ENCODE assay signal across 8 mouse cellular contexts in the genomic region with DNA sequence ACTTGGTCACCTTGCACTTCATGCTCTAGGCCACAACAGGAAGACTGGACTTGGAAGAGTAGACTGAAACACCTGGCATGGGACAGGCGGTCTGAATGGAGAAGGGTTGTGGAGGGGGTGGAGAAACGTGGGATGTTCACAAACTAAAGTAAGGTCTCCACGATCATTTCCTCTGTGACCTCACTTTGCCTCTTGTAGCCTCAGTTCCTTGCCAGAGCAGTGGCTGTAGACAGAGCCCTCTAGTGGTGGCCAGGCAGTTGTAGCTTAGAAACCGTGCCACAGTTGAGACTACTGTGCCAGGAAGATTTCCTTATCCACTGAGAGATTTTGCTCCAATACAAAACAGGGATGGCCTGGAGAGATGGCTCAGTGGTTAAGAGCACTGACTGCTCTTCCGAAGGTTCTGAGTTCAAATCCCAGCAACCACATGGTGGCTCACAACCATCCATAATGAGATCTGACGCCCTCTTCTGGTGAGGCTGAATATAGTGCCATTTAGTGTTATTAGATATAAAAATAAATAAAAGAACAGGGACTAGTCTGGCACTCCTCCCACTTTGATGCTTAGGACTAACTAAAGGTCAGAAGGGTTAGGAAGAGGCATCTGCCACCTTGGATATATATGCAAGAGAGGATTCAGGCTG. TPM values are rescaled to one million over a fixed set of nuclear protein-coding genes. Genes with fewer than 3 reads are reported as not detected.
A peak's percentile ranks its signal among the peaks of the same experiment; 100 is the strongest.
DNase-seq lines count a peak whose midpoint lies in the region; ATAC-seq and TF ChIP-seq lines count a peak whose summit lies in the region.
"Had no signal": no experiment of that assay in that cellular context is flagged by ENCODE, and none has a peak within 500 bp of the region (broad histone marks: within the 10 kb centered on the region; RNA-seq: fewer than 3 reads in every experiment).

No protein-coding gene starts in this region.

- H3K27me3 ChIP-seq in midbrain, postnatal 0 days (ENCODE audit: insufficient read depth, low read length), result peaks cover 17% of the 10 kb centered on the region
- H3K27me3 ChIP-seq in midbrain, embryonic 16.5 days (ENCODE audit: control insufficient read depth, insufficient read depth, low read depth, low read length), result peaks cover 21% of the 10 kb centered on the region

- H3K36me3 ChIP-seq in midbrain, postnatal 0 days (ENCODE audit: insufficient read depth, low read length), result no peaks in the 10 kb centered on the region
- H3K36me3 ChIP-seq in midbrain, embryonic 16.5 days (ENCODE audit: control insufficient read depth, insufficient read depth, low read length), result no peaks in the 10 kb centered on the region

- no peak overlapping the region for H3K9ac ChIP-seq in midbrain, postnatal 0 days (replicated peaks; ENCODE audit: low read length, poor library complexity, severe bottlenecking)
- no peak overlapping the region for H3K9ac ChIP-seq in midbrain, embryonic 16.5 days (ENCODE audit: low read depth, low read length)

- peaks cover 25% of the 10 kb centered on the region for H3K4me1 ChIP-seq in midbrain, postnatal 0 days (ENCODE audit: insufficient read depth, low read length)
- peaks cover 29% of the 10 kb centered on the region for H3K4me1 ChIP-seq in midbrain, embryonic 16.5 days (ENCODE audit: control insufficient read depth, insufficient read depth, low read length)

- H3K27ac ChIP-seq in midbrain, postnatal 0 days (ENCODE audit: low read depth, low read length), result no peak overlapping the region
- H3K27ac ChIP-seq in midbrain, embryonic 16.5 days (ENCODE audit: low read length), result no peak overlapping the region

- 48% methylated on average over 6 of the region's 6 CpGs for WGBS in midbrain, postnatal 0 days
- WGBS in midbrain, embryonic 16.5 days, result 46% methylated on average over 6 of the region's 6 CpGs

- no peak overlapping the region for H3K4me3 ChIP-seq in midbrain, postnatal 0 days (ENCODE audit: low read depth, low read length)
- H3K4me3 ChIP-seq in midbrain, embryonic 16.5 days (ENCODE audit: low read depth, low read length), result no peak overlapping the region

- no peak for ATAC-seq in midbrain, postnatal 0 days (ENCODE audit: low FRiP score)
- ATAC-seq in midbrain, embryonic 16.5 days, result no peak
- ATAC-seq in neutrophil, adult 5-6 weeks (ENCODE audit: extremely low read depth, insufficient number of reproducible peaks, low FRiP score, poor library complexity, severe bottlenecking), result peak; percentile 70

- peak; percentile 73 for TF ChIP-seq CTCF in midbrain, postnatal 0 days (IDR thresholded peaks at IDR 0.05)

- no peaks in the 10 kb centered on the region for H3K9me3 ChIP-seq in midbrain, postnatal 0 days (ENCODE audit: low read length)
- no peaks in the 10 kb centered on the region for H3K9me3 ChIP-seq in midbrain, embryonic 16.5 days (replicated peaks; ENCODE audit: control insufficient read depth, low read length, poor library complexity, severe bottlenecking)

- DNase-seq in midbrain, postnatal 0 days (ENCODE audit: low spot score), result peak; percentile 53
- DNase-seq in ZHBTc4 (ENCODE audit: low read depth, low spot score), result peak; percentile 85
- peak; percentile 68 for DNase-seq in embryo, embryonic 11 days
- DNase-seq in kidney, postnatal 25 days, result peak; percentile 61 to 66
- no peak for DNase-seq in frontal cortex, postnatal 36 days (ENCODE audit: low spot score in 2 of 2)

- H3K4me2 ChIP-seq in midbrain, postnatal 0 days (ENCODE audit: low read depth, low read length, poor library complexity, severe bottlenecking), result no peak overlapping the region
- H3K4me2 ChIP-seq in midbrain, embryonic 16.5 days (ENCODE audit: low read length), result no peak overlapping the region

RNA-seq across cellular contexts. Expression of a gene that starts 7.6 kb away (rescaled TPM):
- total RNA-seq in midbrain, postnatal 0 days (2014; rRNA removed), result not detected in 2 replicates
- 1.5 and 2.2 TPM in 2 replicates for polyA plus RNA-seq in midbrain, postnatal 0 days (2015; fragmentation: Nextera tagmentation; extraction: Ambion mirVana)
- 2.0 and 2.4 TPM in 2 replicates for polyA plus RNA-seq in midbrain, embryonic 16.5 days (2015; fragmentation: Nextera tagmentation; extraction: Ambion mirVana)
- 18.5 and 22.1 TPM in 2 replicates for total RNA-seq in neutrophil, adult 5-6 weeks (2017)
- total RNA-seq: left cerebral cortex, adult 18-20 months had no signal

RNA-seq across cellular contexts. Expression of a gene that starts 20.0 kb away (rescaled TPM):
- 0.66 and 1.4 TPM in 2 replicates for total RNA-seq in midbrain, postnatal 0 days (2014; rRNA removed)
- polyA plus RNA-seq in midbrain, postnatal 0 days (2015; fragmentation: Nextera tagmentation; extraction: Ambion mirVana), result 0.54 and 0.78 TPM in 2 replicates
- polyA plus RNA-seq in midbrain, embryonic 16.5 days (2015; fragmentation: Nextera tagmentation; extraction: Ambion mirVana), result 0.91 TPM in 1 of 2 replicates, not detected in the other
- total RNA-seq in neutrophil, adult 5-6 weeks (2017), result 2.6 and 7.6 TPM in 2 replicates

RNA-seq across cellular contexts. Expression of a gene that starts 25.6 kb away (rescaled TPM):
- 1.9 TPM in 1 of 2 replicates, not detected in the other for total RNA-seq in midbrain, postnatal 0 days (2014; rRNA removed)
- not detected in 2 replicates for polyA plus RNA-seq in midbrain, postnatal 0 days (2015; fragmentation: Nextera tagmentation; extraction: Ambion mirVana)
- polyA plus RNA-seq in midbrain, embryonic 16.5 days (2015; fragmentation: Nextera tagmentation; extraction: Ambion mirVana), result not detected in 2 replicates
- not detected in 2 replicates for total RNA-seq in neutrophil, adult 5-6 weeks (2017)
- total RNA-seq: left cerebral cortex, adult 18-20 months had no signal

RNA-seq across cellular contexts. Expression of a gene that starts 40.9 kb away (rescaled TPM):
- total RNA-seq in midbrain, postnatal 0 days (2014; rRNA removed), result 84.8 and 105 TPM in 2 replicates
- polyA plus RNA-seq in midbrain, postnatal 0 days (2015; fragmentation: Nextera tagmentation; extraction: Ambion mirVana), result 111 and 112 TPM in 2 replicates
- 112 and 114 TPM in 2 replicates for polyA plus RNA-seq in midbrain, embryonic 16.5 days (2015; fragmentation: Nextera tagmentation; extraction: Ambion mirVana)
- 213 and 229 TPM in 2 replicates for total RNA-seq in neutrophil, adult 5-6 weeks (2017)

RNA-seq across cellular contexts. Expression of a gene that starts 41.1 kb away (rescaled TPM):
- total RNA-seq in midbrain, postnatal 0 days (2014; rRNA removed), result 52.5 and 57.2 TPM in 2 replicates
- 31.1 and 32.2 TPM in 2 replicates for polyA plus RNA-seq in midbrain, postnatal 0 days (2015; fragmentation: Nextera tagmentation; extraction: Ambion mirVana)
- polyA plus RNA-seq in midbrain, embryonic 16.5 days (2015; fragmentation: Nextera tagmentation; extraction: Ambion mirVana), result 37.8 and 41.0 TPM in 2 replicates
- 2.9 and 3.7 TPM in 2 replicates for total RNA-seq in neutrophil, adult 5-6 weeks (2017)

Comparison
In these comparisons a context has a peak if more than half of its experiments do, and no peak if none do; other contexts are left out.
1. DNase-seq: peak in midbrain, postnatal 0 days (single experiment), ZHBTc4 (single experiment), embryo, embryonic 11 days (single experiment) and kidney, postnatal 25 days (2 of 2); none in frontal cortex, postnatal 36 days (0 of 2).
2. RNA of a gene that starts 7.6 kb away (total RNA-seq): 18.5 to 22.1 TPM in neutrophil, adult 5-6 weeks; not detected in midbrain, postnatal 0 days; every median in the first group is over 10 times any median in the second.